In genomic region chr10:111226508-111226907, GRCm38 (mm10) we compare ENCODE assay signal across 9 mouse cellular contexts.
DNase-seq lines count a peak whose midpoint lies in the region; ATAC-seq and TF ChIP-seq lines count a peak whose summit lies in the region.
"Had no signal": no experiment of that assay in that cellular context is flagged by ENCODE, and none has a peak within 500 bp of the region (broad histone marks: within the 10 kb centered on the region; RNA-seq: fewer than 3 reads in every experiment).

No protein-coding gene starts in this region.

- no peak overlapping the region for H3K27ac ChIP-seq in forebrain, embryonic 16.5 days (ENCODE audit: low read length)
- no peak overlapping the region for H3K27ac ChIP-seq in hindbrain, embryonic 11.5 days (ENCODE audit: low read depth, low read length)
- H3K27ac ChIP-seq: liver, embryonic 15.5 days had no signal

- no peak overlapping the region for H3K4me3 ChIP-seq in G1E (ENCODE audit: low read depth, low read length)
- H3K4me3 ChIP-seq in forebrain, embryonic 16.5 days (replicated peaks; ENCODE audit: low read length) = no peak overlapping the region
- H3K4me3 ChIP-seq in hindbrain, embryonic 11.5 days (ENCODE audit: low read depth, low read length) = no peak overlapping the region
- H3K4me3 ChIP-seq: liver, embryonic 15.5 days had no signal

- ATAC-seq in G1E (ENCODE audit: extremely low read depth, insufficient number of reproducible peaks, low FRiP score, poor library complexity, severe bottlenecking) = peak; percentile 77
- ATAC-seq in forebrain, embryonic 16.5 days = peak; percentile 54
- 0 out of 2 replicates have a peak, but pooled peaks have one; percentile 40 for ATAC-seq in hindbrain, embryonic 11.5 days (ENCODE audit: low FRiP score)

- H3K27me3 ChIP-seq in G1E (ENCODE audit: insufficient read depth, low read length) = no peaks in the 10 kb centered on the region
- H3K27me3 ChIP-seq in forebrain, embryonic 16.5 days (replicated peaks; ENCODE audit: control insufficient read depth, insufficient read depth, low read length) = no peaks in the 10 kb centered on the region
- H3K27me3 ChIP-seq in hindbrain, embryonic 11.5 days (ENCODE audit: control insufficient read depth, insufficient read depth, low read length) = no peaks in the 10 kb centered on the region
- H3K27me3 ChIP-seq: liver, embryonic 15.5 days had no signal

- H3K36me3 ChIP-seq in G1E (replicated peaks) = peaks cover 44% of the 10 kb centered on the region
- no peaks in the 10 kb centered on the region for H3K36me3 ChIP-seq in forebrain, embryonic 16.5 days (ENCODE audit: control insufficient read depth, insufficient read depth)
- H3K36me3 ChIP-seq in hindbrain, embryonic 11.5 days (ENCODE audit: control insufficient read depth, insufficient read depth, low read length) = no peaks in the 10 kb centered on the region

- DNase-seq in G1E (ENCODE audit: low spot score) = peak; percentile 43
- peak; percentile 80 for DNase-seq in cerebellum, adult 11 months
- DNase-seq in hindbrain, embryonic 11.5 days (ENCODE audit: low spot score) = peak; percentile 90
- peak; percentile 92 to 93 for DNase-seq in layer of hippocampus, postnatal 10 days (ENCODE audit: low spot score in 2 of 2)
- DNase-seq in lung, postnatal 14 days = peak; percentile 97
- peak; percentile 78 for DNase-seq in retina, adult 2 months (ENCODE audit: low read depth, low spot score)
- peak; percentile 84 to 89 for DNase-seq in thymus, postnatal 36 days

- peak; percentile 98 for TF ChIP-seq CTCF in G1E (IDR thresholded peaks at IDR 0.05; ENCODE audit: low read depth, low read length)

- peaks cover 16% of the 10 kb centered on the region for H3K4me1 ChIP-seq in G1E (ENCODE audit: insufficient read depth, low read depth, low read length)
- peaks cover 5% of the 10 kb centered on the region; the same call in 1 of the 2 replicates for H3K4me1 ChIP-seq in forebrain, embryonic 16.5 days (replicated peaks; ENCODE audit: control insufficient read depth, insufficient read depth, low read length)
- no peaks in the 10 kb centered on the region for H3K4me1 ChIP-seq in hindbrain, embryonic 11.5 days (replicated peaks; ENCODE audit: control insufficient read depth, insufficient read depth, low read length)

- H3K9me3 ChIP-seq in G1E (replicated peaks) = no peaks in the 10 kb centered on the region
- no peaks in the 10 kb centered on the region for H3K9me3 ChIP-seq in forebrain, embryonic 16.5 days (ENCODE audit: control insufficient read depth, low read length)
- no peaks in the 10 kb centered on the region for H3K9me3 ChIP-seq in hindbrain, embryonic 11.5 days (ENCODE audit: control insufficient read depth, low read length)
- H3K9me3 ChIP-seq: liver, embryonic 15.5 days had no signal

- H3K4me2 ChIP-seq in forebrain, embryonic 16.5 days (ENCODE audit: low read length) = no peak overlapping the region
- no peak overlapping the region for H3K4me2 ChIP-seq in hindbrain, embryonic 11.5 days (replicated peaks; ENCODE audit: low read depth, low read length)
- H3K4me2 ChIP-seq: liver, embryonic 15.5 days had no signal

- WGBS in forebrain, embryonic 16.5 days = 25% methylated on average over 3 of the region's 3 CpGs
- 27% methylated on average over 3 of the region's 3 CpGs for whole genome bisulfite sequencing in hindbrain, embryonic 11.5 days

- no peak overlapping the region for H3K9ac ChIP-seq in forebrain, embryonic 16.5 days (replicated peaks; ENCODE audit: low read depth, low read length)
- no peak overlapping the region for H3K9ac ChIP-seq in hindbrain, embryonic 11.5 days (ENCODE audit: low read depth, low read length)
- H3K9ac ChIP-seq: liver, embryonic 15.5 days had no signal

Comparison
In these comparisons a context has a peak if more than half of its experiments do, and no peak if none do; other contexts are left out.
1. DNase-seq: peak in every context shown above with its lines; median percentile 97 in lung, postnatal 14 days; 92 in layer of hippocampus, postnatal 10 days; 90 in hindbrain, embryonic 11.5 days; 86 in thymus, postnatal 36 days; 80 in cerebellum, adult 11 months; 78 in retina, adult 2 months; 43 in G1E.